Mouse (Mus musculus) liver, embryonic 11.5 days (tissue): Measurements from ENCODE around the gene Pax1. TPM values are rescaled to one million over a fixed set of nuclear protein-coding genes. Genes with fewer than 3 reads are reported as not detected.

Source experiments
- ATAC-seq: fragments of 200-750 bp; cut with Nextera tagmentation; replicated peaks from 2 replicates; pipeline ENCODE4 v1.8.0; 2017; ENCODE audit warnings: moderate number of reproducible peaks, mild to moderate bottlenecking, moderate TSS enrichment, moderate library complexity; ENCODE audit not compliant: low FRiP score
- DNase-seq: peaks from one replicate; pipeline ENCODE4 v3.0.0-alpha.2; 2017; ENCODE audit warnings: low spot score
- H3K27ac ChIP-seq: fragments of 300-500 bp; sonication (generic); 2 replicates; pipeline ENCODE4 v1.5.1; 2014; ENCODE audit warnings: mild to moderate bottlenecking, low read depth, low read length, control low read depth
- H3K27me3 ChIP-seq: fragments of 300-500 bp; sonication (generic); replicated peaks from 2 replicates; pipeline ENCODE4 v1.6.1; 2014; ENCODE audit warnings: low read length, mixed read lengths; ENCODE audit not compliant: control insufficient read depth, insufficient read depth
- H3K36me3 ChIP-seq: fragments of 300-500 bp; sonication (generic); 2 replicates; pipeline ENCODE4 v1.6.1; 2014; ENCODE audit warnings: mild to moderate bottlenecking, low read length, moderate library complexity, mixed read lengths; ENCODE audit not compliant: control insufficient read depth, insufficient read depth
- H3K4me1 ChIP-seq: fragments of 300-500 bp; sonication (generic); replicated peaks from 2 replicates; pipeline ENCODE4 v1.6.1; 2014; ENCODE audit warnings: low read length, mixed read lengths; ENCODE audit not compliant: control insufficient read depth, insufficient read depth
- H3K4me2 ChIP-seq: fragments of 300-500 bp; sonication (generic); 2 replicates; pipeline ENCODE4 v1.6.1; 2014; ENCODE audit warnings: mild to moderate bottlenecking, control low read depth, moderate library complexity
- H3K4me3 ChIP-seq: fragments of 300-500 bp; sonication (generic); 2 replicates; pipeline ENCODE4 v1.5.1; 2014; ENCODE audit warnings: low read depth, low read length, control low read depth
- H3K9ac ChIP-seq: fragments of 300-500 bp; sonication (generic); 2 replicates; pipeline ENCODE4 v1.6.1; 2014; ENCODE audit warnings: low read depth, low read length, control low read depth
- H3K9me3 ChIP-seq: fragments of 300-500 bp; sonication (generic); 2 replicates; pipeline ENCODE4 v1.6.1; 2016; ENCODE audit warnings: low read length, inconsistent platforms, mixed read lengths; ENCODE audit not compliant: control insufficient read depth
- WGBS: fragments of 180-500 bp; shearing (Covaris S2); extraction: QIAGEN DNeasy Blood & Tissue Kit; methylation state at CpG from one replicate; pipeline ENCODE4 v1.1.7; 2014; 5-methylcytosine and 5-hydroxymethylcytosine counted together
- polyA plus RNA-seq: library from polyadenylated mRNA; unstranded; fragments of >200 nt; fragmentation: Nextera tagmentation; extraction: Ambion mirVana; gene quantifications from 2 replicates; pipeline ENCODE4 v1.2.1, GENCODE M21; 2014

Gene Pax1
- polyA plus RNA-seq, 1 experiment from 2014 or later = 0.40 TPM

- Histone ChIP-seq H3K27ac (no peak overlapping the region), H3K4me1 (no peaks in the 10 kb centered on the region), H3K9me3 (no peaks in the 10 kb centered on the region), H3K4me2 (no peak overlapping the region), H3K4me3 (no peak overlapping the region), H3K27me3 (peaks cover 72% of the 10 kb centered on the region), H3K9ac (no peak overlapping the region), H3K36me3 (no peaks in the 10 kb centered on the region)
- no peak for ATAC-seq
- DNase-seq = no peak
- WGBS = 12% methylated on average over 8 of the region's 8 CpGs
These were observed 13.4 kb downstream of the Pax1 start for GRCm38 (mm10) chr2:147375019-147375715.

GRCm38 (mm10) chr2:147378934-147379333, 17.2 kb downstream of the Pax1 start:
- peaks cover 39% of the 10 kb centered on the region for H3K27me3 ChIP-seq
- no peaks in the 10 kb centered on the region for H3K36me3 ChIP-seq

GRCm38 (mm10) chr2:147383373-147383772, 21.6 kb downstream of the Pax1 start:
- Histone ChIP-seq H3K4me1 (no peaks in the 10 kb centered on the region), H3K9ac (no peak overlapping the region)
- WGBS = 87% methylated on average over 2 of the region's 2 CpGs

More at GRCm38 (mm10) chr2:147378934-147379333, 17.2 kb downstream of the Pax1 start:
- Histone ChIP-seq H3K9ac (no peak overlapping the region), H3K4me2 (no peak overlapping the region), H3K9me3 (no peaks in the 10 kb centered on the region), H3K27ac (no peak overlapping the region), H3K4me3 (no peak overlapping the region), H3K4me1 (no peaks in the 10 kb centered on the region)
- ATAC-seq (no peak), DNase-seq (no peak)
- 16% methylated on average over 4 of the region's 4 CpGs for WGBS

GRCm38 (mm10) chr2:147386949-147387348, 25.2 kb downstream of the Pax1 start:
- Histone ChIP-seq H3K4me3 (no peak overlapping the region), H3K36me3 (no peaks in the 10 kb centered on the region), H3K27ac (no peak overlapping the region), H3K4me2 (no peak overlapping the region), H3K27me3 (no peaks in the 10 kb centered on the region), H3K9me3 (no peaks in the 10 kb centered on the region), H3K4me1 (no peaks in the 10 kb centered on the region), H3K9ac (no peak overlapping the region)
- 50% methylated on average over 5 of the region's 5 CpGs for WGBS
- no peak for ATAC-seq
- no peak for DNase-seq

More at GRCm38 (mm10) chr2:147383373-147383772, 21.6 kb downstream of the Pax1 start:
- Histone ChIP-seq H3K27me3 (no peaks in the 10 kb centered on the region), H3K4me2 (no peak overlapping the region), H3K36me3 (no peaks in the 10 kb centered on the region), H3K4me3 (no peak overlapping the region), H3K9me3 (no peaks in the 10 kb centered on the region), H3K27ac (no peak overlapping the region)
- DNase-seq = no peak
- ATAC-seq = no peak

- DNase-seq (no peak), ATAC-seq (no peak)
- Histone ChIP-seq H3K4me2 (no peak overlapping the region), H3K36me3 (no peaks in the 10 kb centered on the region), H3K4me1 (no peaks in the 10 kb centered on the region), H3K4me3 (no peak overlapping the region), H3K27ac (no peak overlapping the region), H3K9ac (no peak overlapping the region), H3K9me3 (no peaks in the 10 kb centered on the region), H3K27me3 (no peaks in the 10 kb centered on the region)
- WGBS = 60% methylated on average over 1 of the region's 1 CpGs
These were observed 47.6 kb downstream of the Pax1 start for GRCm38 (mm10) chr2:147409323-147409722.

GRCm38 (mm10) chr2:147415037-147415436, 53.3 kb downstream of the Pax1 start:
- no peaks in the 10 kb centered on the region for H3K4me1 ChIP-seq
- 85% methylated on average over 3 of the region's 3 CpGs for WGBS
- H3K36me3 ChIP-seq = no peaks in the 10 kb centered on the region
- no peaks in the 10 kb centered on the region for H3K9me3 ChIP-seq
- no peak overlapping the region for H3K4me2 ChIP-seq
- no peaks in the 10 kb centered on the region for H3K27me3 ChIP-seq
- no peak overlapping the region for H3K27ac ChIP-seq
- DNase-seq (no peak), ATAC-seq (no peak)
- no peak overlapping the region for H3K4me3 ChIP-seq
- H3K9ac ChIP-seq = no peak overlapping the region

GRCm38 (mm10) chr2:147424582-147425255, 63.0 kb downstream of the Pax1 start:
- no peak overlapping the region for H3K4me2 ChIP-seq
- no peak for ATAC-seq
- no peak for DNase-seq

GRCm38 (mm10) chr2:147429607-147430356, 68.1 kb downstream of the Pax1 start:
- ATAC-seq (no peak), DNase-seq (no peak)
- 34% methylated on average over 1 of the region's 1 CpGs for WGBS
- Histone ChIP-seq H3K4me1 (no peaks in the 10 kb centered on the region), H3K4me2 (no peak overlapping the region), H3K36me3 (no peaks in the 10 kb centered on the region), H3K27me3 (no peaks in the 10 kb centered on the region), H3K9me3 (no peaks in the 10 kb centered on the region), H3K4me3 (no peak overlapping the region), H3K9ac (no peak overlapping the region), H3K27ac (no peak overlapping the region)

More at GRCm38 (mm10) chr2:147424582-147425255, 63.0 kb downstream of the Pax1 start:
- no peak overlapping the region for H3K27ac ChIP-seq
- no peaks in the 10 kb centered on the region for H3K36me3 ChIP-seq
- WGBS = 57% methylated on average over 10 of the region's 10 CpGs
- H3K9me3 ChIP-seq = no peaks in the 10 kb centered on the region
- H3K27me3 ChIP-seq = no peaks in the 10 kb centered on the region
- H3K9ac ChIP-seq = no peak overlapping the region
- no peak overlapping the region for H3K4me3 ChIP-seq
- H3K4me1 ChIP-seq = no peaks in the 10 kb centered on the region
